Mouse (Mus musculus) embryonic facial prominence, embryonic 15.5 days (tissue): Measurements from ENCODE around the gene Sbf1. TPM values are rescaled to one million over a fixed set of nuclear protein-coding genes. Genes with fewer than 3 reads are reported as not detected.
A peak's percentile ranks its signal among the peaks of the same experiment; 100 is the strongest.

Experiments
- ATAC-seq: fragments of 200-750 bp; cut with Nextera tagmentation; 2 replicates; pipeline ENCODE4 v1.8.0; 2017; ENCODE audit warnings: low read depth, moderate TSS enrichment; ENCODE audit not compliant: insufficient number of reproducible peaks, low FRiP score, low TSS enrichment
- H3K27ac ChIP-seq: fragments of 300-500 bp; sonication (generic); replicated peaks from 2 replicates; pipeline ENCODE4 v1.5.1; 2015; ENCODE audit warnings: mild to moderate bottlenecking, inconsistent platforms
- H3K27me3 ChIP-seq: fragments of 300-500 bp; sonication (generic); 2 replicates; pipeline ENCODE4 v1.6.1; 2015; ENCODE audit warnings: inconsistent platforms
- H3K36me3 ChIP-seq: fragments of 300-500 bp; sonication (generic); 2 replicates; pipeline ENCODE4 v1.6.1; 2015; ENCODE audit warnings: mild to moderate bottlenecking, inconsistent platforms
- H3K4me1 ChIP-seq: fragments of 300-500 bp; sonication (generic); 2 replicates; pipeline ENCODE4 v1.6.1; 2015; ENCODE audit warnings: inconsistent platforms
- H3K4me2 ChIP-seq: fragments of 300-500 bp; sonication (generic); replicated peaks from 2 replicates; pipeline ENCODE4 v1.6.1; 2015; ENCODE audit warnings: mild to moderate bottlenecking, inconsistent platforms
- H3K4me3 ChIP-seq: fragments of 300-500 bp; sonication (generic); replicated peaks from 2 replicates; pipeline ENCODE4 v1.5.1; 2015; ENCODE audit warnings: mild to moderate bottlenecking, inconsistent platforms
- H3K9ac ChIP-seq: fragments of 300-500 bp; sonication (generic); 2 replicates; pipeline ENCODE4 v1.6.1; 2015; ENCODE audit warnings: inconsistent platforms
- H3K9me3 ChIP-seq: fragments of 300-500 bp; sonication (generic); replicated peaks from 2 replicates; pipeline ENCODE4 v1.6.1; 2016; ENCODE audit warnings: inconsistent platforms
- WGBS: fragments of 180-500 bp; shearing (Covaris S2); methylation state at CpG from one replicate; pipeline ENCODE4 v1.1.7; 2015; 5-methylcytosine and 5-hydroxymethylcytosine counted together
- polyA plus RNA-seq: library from polyadenylated mRNA; unstranded; fragments of >200 nt; fragmentation: Nextera tagmentation; extraction: Ambion mirVana; gene quantifications from 2 replicates; pipeline ENCODE4 v1.2.1, GENCODE M21; 2015

Gene Sbf1
- polyA plus RNA-seq, 1 experiment from 2014 or later, result 57.3 TPM

- WGBS, result 85% methylated on average over 3 of the region's 3 CpGs
- Histone ChIP-seq H3K9ac (no peak overlapping the region), H3K4me1 (no peaks in the 10 kb centered on the region), H3K27me3 (no peaks in the 10 kb centered on the region), H3K9me3 (no peaks in the 10 kb centered on the region), H3K4me2 (no peak overlapping the region), H3K27ac (no peak overlapping the region), H3K4me3 (no peak overlapping the region), H3K36me3 (no peaks in the 10 kb centered on the region)
- ATAC-seq, result no peak
Observed at GRCm38 (mm10) chr15:89343325-89343724, 28.2 kb upstream of the Sbf1 start.

GRCm38 (mm10) chr15:89341678-89342077 is 26.6 kb upstream of the Sbf1 start:
- Histone ChIP-seq H3K27ac (no peak overlapping the region), H3K36me3 (no peaks in the 10 kb centered on the region), H3K27me3 (no peaks in the 10 kb centered on the region), H3K9me3 (no peaks in the 10 kb centered on the region), H3K4me1 (no peaks in the 10 kb centered on the region), H3K9ac (no peak overlapping the region), H3K4me2 (no peak overlapping the region), H3K4me3 (no peak overlapping the region)
- no peak for ATAC-seq
- 25% methylated on average over 1 of the region's 1 CpGs for WGBS

GRCm38 (mm10) chr15:89340136-89340535 is 25.0 kb upstream of the Sbf1 start:
- Histone ChIP-seq H3K9me3 (no peaks in the 10 kb centered on the region), H3K4me2 (no peak overlapping the region), H3K36me3 (no peaks in the 10 kb centered on the region), H3K9ac (no peak overlapping the region), H3K27ac (no peak overlapping the region), H3K4me3 (no peak overlapping the region), H3K4me1 (no peaks in the 10 kb centered on the region), H3K27me3 (no peaks in the 10 kb centered on the region)
- ATAC-seq, result no peak
- WGBS, result 72% methylated on average over 3 of the region's 3 CpGs

GRCm38 (mm10) chr15:89339696-89340095 is 24.6 kb upstream of the Sbf1 start:
- ATAC-seq, result no peak
- H3K27ac ChIP-seq, result no peak overlapping the region
- no peak overlapping the region for H3K9ac ChIP-seq
- no peaks in the 10 kb centered on the region for H3K36me3 ChIP-seq
- no peak overlapping the region for H3K4me3 ChIP-seq
- H3K4me2 ChIP-seq, result no peak overlapping the region
- H3K9me3 ChIP-seq, result no peaks in the 10 kb centered on the region
- 84% methylated on average over 2 of the region's 2 CpGs for WGBS
- no peaks in the 10 kb centered on the region for H3K27me3 ChIP-seq
- no peaks in the 10 kb centered on the region for H3K4me1 ChIP-seq

GRCm38 (mm10) chr15:89336422-89336821 is 21.3 kb upstream of the Sbf1 start:
- no peak for ATAC-seq
- no peaks in the 10 kb centered on the region for H3K4me1 ChIP-seq
- no peak overlapping the region for H3K4me3 ChIP-seq
- H3K36me3 ChIP-seq, result no peaks in the 10 kb centered on the region
- H3K4me2 ChIP-seq, result no peak overlapping the region
- no peak overlapping the region for H3K9ac ChIP-seq
- WGBS, result 84% methylated on average over 14 of the region's 14 CpGs
- H3K27me3 ChIP-seq, result no peaks in the 10 kb centered on the region
- no peak overlapping the region for H3K27ac ChIP-seq
- H3K9me3 ChIP-seq, result no peaks in the 10 kb centered on the region

GRCm38 (mm10) chr15:89334774-89335537 is 19.8 kb upstream of the Sbf1 start:
- ATAC-seq, result no peak
- 79% methylated on average over 17 of the region's 17 CpGs for WGBS
- H3K4me2 ChIP-seq, result no peak overlapping the region
- H3K4me1 ChIP-seq, result no peaks in the 10 kb centered on the region
- no peak overlapping the region for H3K27ac ChIP-seq
- H3K27me3 ChIP-seq, result no peaks in the 10 kb centered on the region
- no peaks in the 10 kb centered on the region for H3K36me3 ChIP-seq
- H3K9me3 ChIP-seq, result no peaks in the 10 kb centered on the region
- H3K9ac ChIP-seq, result no peak overlapping the region
- no peak overlapping the region for H3K4me3 ChIP-seq

- H3K27ac ChIP-seq, result no peak within 1 kb of the TSS
- 86% methylated on average over 7 of the region's 7 CpGs for WGBS
- H3K4me2 ChIP-seq, result no peak within 1 kb of the TSS
- H3K4me3 ChIP-seq, result no peak within 1 kb of the TSS
- no peaks in the 10 kb centered on the region for H3K9me3 ChIP-seq
- no peaks in the 10 kb centered on the region for H3K4me1 ChIP-seq
- H3K36me3 ChIP-seq, result no peaks in the 10 kb centered on the region
- H3K9ac ChIP-seq, result no peak within 1 kb of the TSS
- ATAC-seq, result no peak
- H3K27me3 ChIP-seq, result no peaks in the 10 kb centered on the region
Observed at GRCm38 (mm10) chr15:89334271-89334670, 19.2 kb upstream of the Sbf1 start, which contains the start of gene Miox. Gene Miox (plus strand): TSS chr15:89334398.

GRCm38 (mm10) chr15:89326441-89326840 is 11.3 kb upstream of the Sbf1 start:
- Histone ChIP-seq H3K27me3 (peaks cover 9% of the 10 kb centered on the region; the same call in 1 of the 2 replicates), H3K9ac (no peak overlapping the region), H3K4me2 (no peak overlapping the region), H3K27ac (no peak overlapping the region), H3K4me3 (no peak overlapping the region), H3K9me3 (no peaks in the 10 kb centered on the region), H3K36me3 (no peaks in the 10 kb centered on the region), H3K4me1 (peaks cover 7% of the 10 kb centered on the region)
- WGBS, result 70% methylated on average over 5 of the region's 5 CpGs
- ATAC-seq, result no peak

- peaks cover 7% of the 10 kb centered on the region for H3K4me1 ChIP-seq
- no peaks in the 10 kb centered on the region for H3K9me3 ChIP-seq
- peaks cover 9% of the 10 kb centered on the region; the same call in 1 of the 2 replicates for H3K27me3 ChIP-seq
- H3K27ac ChIP-seq, result no peak overlapping the region
- H3K36me3 ChIP-seq, result no peaks in the 10 kb centered on the region
- ATAC-seq, result no peak
- no peak overlapping the region for H3K4me3 ChIP-seq
- H3K9ac ChIP-seq, result no peak overlapping the region
- 76% methylated on average over 4 of the region's 4 CpGs for WGBS
- no peak overlapping the region for H3K4me2 ChIP-seq
Observed at GRCm38 (mm10) chr15:89323656-89324055, 8.5 kb upstream of the Sbf1 start.

GRCm38 (mm10) chr15:89322670-89323522 is 7.8 kb upstream of the Sbf1 start, which contains the start of gene Adm2:
Gene Adm2 (plus strand): TSS chr15:89322720.
- Histone ChIP-seq H3K27ac (no peak within 1 kb of the TSS), H3K4me1 (peaks cover 7% of the 10 kb centered on the region), H3K4me2 (peak within 1 kb of the TSS; percentile 45), H3K9me3 (no peaks in the 10 kb centered on the region), H3K36me3 (no peaks in the 10 kb centered on the region), H3K4me3 (peak within 1 kb of the TSS; percentile 17), H3K9ac (no peak within 1 kb of the TSS), H3K27me3 (peaks cover 9% of the 10 kb centered on the region; the same call in 1 of the 2 replicates)
- no peak for ATAC-seq
- WGBS, result 5% methylated on average over 26 of the region's 26 CpGs

GRCm38 (mm10) chr15:89321264-89321663 is 6.2 kb upstream of the Sbf1 start:
- H3K4me3 ChIP-seq, result no peak overlapping the region
- peaks cover 7% of the 10 kb centered on the region for H3K4me1 ChIP-seq
- 78% methylated on average over 8 of the region's 8 CpGs for WGBS
- H3K27me3 ChIP-seq, result peaks cover 9% of the 10 kb centered on the region; the same call in 1 of the 2 replicates
- no peaks in the 10 kb centered on the region for H3K36me3 ChIP-seq
- no peak overlapping the region for H3K4me2 ChIP-seq
- H3K9me3 ChIP-seq, result no peaks in the 10 kb centered on the region
- H3K9ac ChIP-seq, result no peak overlapping the region
- H3K27ac ChIP-seq, result no peak overlapping the region
- no peak for ATAC-seq
